Mouse (Mus musculus) cerebral cortex, adult 2 months (tissue): ENCODE results near the gene Gm9044.

Experiments used
- WGBS: fragments of 180-500 bp; shearing (Covaris S2); methylation state at CpG from one replicate; pipeline ENCODE4 v1.1.7; 2018; 5-methylcytosine and 5-hydroxymethylcytosine counted together

The Gm9044 gene

DNA sequence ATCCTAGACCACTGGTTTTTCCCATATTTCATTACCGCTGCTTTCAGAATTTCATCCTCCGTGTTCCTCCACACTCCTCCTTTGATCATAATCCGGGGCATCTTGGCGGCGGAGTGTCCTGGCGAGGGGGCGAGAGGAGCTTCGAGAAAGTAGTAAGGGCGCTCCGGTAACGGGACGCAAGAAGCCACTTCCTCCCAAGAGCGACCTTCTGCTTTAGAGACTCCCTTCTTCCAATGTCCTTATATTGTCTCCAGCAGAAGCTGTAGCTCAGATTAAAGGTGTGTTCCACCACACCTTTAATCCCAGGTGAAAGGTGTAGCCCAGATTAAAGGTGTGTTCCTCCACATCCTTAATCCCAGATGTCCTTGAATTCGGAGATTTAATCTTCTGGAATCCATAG lies at the start of gene Gm9044:
TSS of gene Gm9044 (minus strand) at position 101 of the 400 bp plus-strand sequence.
- WGBS: no CpG with 5 or more reads among the region's 14 CpGs

DNA sequence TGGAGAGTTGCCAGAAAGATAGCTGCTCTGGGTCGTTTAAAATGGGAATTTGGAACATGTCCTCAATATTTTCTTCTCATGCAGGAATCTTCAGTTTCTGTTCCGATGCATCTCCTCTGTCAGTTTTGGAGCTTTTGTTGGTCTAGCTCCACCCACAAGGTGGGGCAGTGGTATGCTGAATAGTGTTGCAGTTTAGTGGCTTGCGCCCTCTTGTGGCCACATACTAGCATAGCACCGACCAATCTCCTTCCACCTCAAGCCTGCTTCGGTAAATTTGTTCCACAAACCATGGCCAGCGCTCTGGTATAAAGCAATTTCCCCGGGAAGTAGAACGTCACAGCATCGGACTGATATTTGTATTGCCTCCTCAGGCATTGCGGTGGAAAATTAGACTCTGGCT lies 38.2 kb upstream of the Gm9044 start:
- WGBS: 2% methylated on average over 10 of the region's 10 CpGs

DNA sequence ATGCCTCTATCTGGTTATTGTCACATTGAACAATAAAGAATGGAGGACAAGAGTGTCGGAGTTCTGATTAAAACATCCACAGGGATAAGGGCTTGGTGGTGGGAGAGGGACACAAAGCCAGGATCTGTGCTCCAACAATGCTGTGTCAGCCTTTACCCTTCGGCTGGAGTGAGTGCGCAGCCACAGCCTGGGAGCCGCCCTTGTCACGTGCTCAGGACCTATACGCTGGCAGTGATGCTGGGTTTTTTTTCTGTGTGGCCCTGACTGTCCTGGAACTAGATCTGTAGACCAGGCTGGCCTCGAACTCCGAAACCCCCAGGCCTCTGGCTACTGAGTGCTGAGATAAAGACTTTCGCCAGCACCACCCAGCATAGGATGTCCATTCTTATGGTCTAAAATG lies 37.3 kb upstream of the Gm9044 start:
- WGBS: 88% methylated on average over 9 of the region's 9 CpGs

DNA sequence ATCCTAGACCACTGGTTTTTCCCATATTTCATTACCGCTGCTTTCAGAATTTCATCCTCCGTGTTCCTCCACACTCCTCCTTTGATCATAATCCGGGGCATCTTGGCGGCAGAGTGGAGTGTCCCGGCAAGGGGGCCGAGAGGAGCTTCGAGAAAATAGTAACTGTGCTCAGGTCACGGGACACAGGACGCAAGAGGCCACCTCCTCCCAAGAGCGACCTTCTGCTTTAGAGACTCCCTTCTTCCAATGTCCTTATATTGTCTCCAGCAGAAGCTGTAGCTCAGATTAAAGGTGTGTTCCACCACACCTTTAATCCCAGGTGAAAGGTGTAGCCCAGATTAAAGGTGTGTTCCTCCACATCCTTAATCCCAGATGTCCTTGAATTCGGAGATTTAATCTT lies 21.8 kb upstream of the Gm9044 start, which contains the start of gene Gm9049:
TSS of gene Gm9049 (minus strand) at position 101 of the 400 bp plus-strand sequence.
- WGBS: 100% methylated on average over 1 of the region's 11 CpGs

DNA sequence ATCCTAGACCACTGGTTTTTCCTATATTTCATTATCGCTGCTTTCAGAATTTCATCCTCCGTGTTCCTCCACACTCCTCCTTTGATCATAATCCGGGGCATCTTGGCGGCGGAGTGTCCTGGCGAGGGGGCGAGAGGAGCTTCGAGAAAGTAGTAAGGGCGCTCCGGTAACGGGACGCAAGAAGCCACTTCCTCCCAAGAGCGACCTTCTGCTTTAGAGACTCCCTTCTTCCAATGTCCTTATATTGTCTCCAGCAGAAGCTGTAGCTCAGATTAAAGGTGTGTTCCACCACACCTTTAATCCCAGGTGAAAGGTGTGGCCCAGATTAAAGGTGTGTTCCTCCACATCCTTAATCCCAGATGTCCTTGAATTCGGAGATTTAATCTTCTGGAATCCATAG lies 16.4 kb upstream of the Gm9044 start, which contains the start of gene Gm9048:
TSS of gene Gm9048 (minus strand) at position 101 of the 400 bp plus-strand sequence.
- 71% methylated on average over 1 of the region's 14 CpGs for WGBS

DNA sequence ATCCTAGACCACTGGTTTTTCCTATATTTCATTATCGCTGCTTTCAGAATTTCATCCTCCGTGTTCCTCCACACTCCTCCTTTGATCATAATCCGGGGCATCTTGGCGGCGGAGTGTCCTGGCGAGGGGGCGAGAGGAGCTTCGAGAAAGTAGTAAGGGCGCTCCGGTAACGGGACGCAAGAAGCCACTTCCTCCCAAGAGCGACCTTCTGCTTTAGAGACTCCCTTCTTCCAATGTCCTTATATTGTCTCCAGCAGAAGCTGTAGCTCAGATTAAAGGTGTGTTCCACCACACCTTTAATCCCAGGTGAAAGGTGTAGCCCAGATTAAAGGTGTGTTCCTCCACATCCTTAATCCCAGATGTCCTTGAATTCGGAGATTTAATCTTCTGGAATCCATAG lies 10.9 kb upstream of the Gm9044 start, which contains the start of gene Gm9046:
TSS of gene Gm9046 (minus strand) at position 101 of the 400 bp plus-strand sequence.
- no CpG with 5 or more reads among the region's 14 CpGs for WGBS

DNA sequence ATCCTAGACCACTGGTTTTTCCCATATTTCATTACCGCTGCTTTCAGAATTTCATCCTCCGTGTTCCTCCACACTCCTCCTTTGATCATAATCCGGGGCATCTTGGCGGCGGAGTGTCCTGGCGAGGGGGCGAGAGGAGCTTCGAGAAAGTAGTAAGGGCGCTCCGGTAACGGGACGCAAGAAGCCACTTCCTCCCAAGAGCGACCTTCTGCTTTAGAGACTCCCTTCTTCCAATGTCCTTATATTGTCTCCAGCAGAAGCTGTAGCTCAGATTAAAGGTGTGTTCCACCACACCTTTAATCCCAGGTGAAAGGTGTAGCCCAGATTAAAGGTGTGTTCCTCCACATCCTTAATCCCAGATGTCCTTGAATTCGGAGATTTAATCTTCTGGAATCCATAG lies 5.5 kb upstream of the Gm9044 start, which contains the start of gene Gm9045:
TSS of gene Gm9045 (minus strand) at position 101 of the 400 bp plus-strand sequence.
- no CpG with 5 or more reads among the region's 14 CpGs for WGBS

DNA sequence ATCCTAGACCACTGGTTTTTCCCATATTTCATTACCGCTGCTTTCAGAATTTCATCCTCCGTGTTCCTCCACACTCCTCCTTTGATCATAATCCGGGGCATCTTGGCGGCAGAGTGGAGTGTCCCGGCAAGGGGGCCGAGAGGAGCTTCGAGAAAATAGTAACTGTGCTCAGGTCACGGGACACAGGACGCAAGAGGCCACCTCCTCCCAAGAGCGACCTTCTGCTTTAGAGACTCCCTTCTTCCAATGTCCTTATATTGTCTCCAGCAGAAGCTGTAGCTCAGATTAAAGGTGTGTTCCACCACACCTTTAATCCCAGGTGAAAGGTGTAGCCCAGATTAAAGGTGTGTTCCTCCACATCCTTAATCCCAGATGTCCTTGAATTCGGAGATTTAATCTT lies 5.3 kb downstream of the Gm9044 start, which contains the start of gene Gm9040:
TSS of gene Gm9040 (minus strand) at position 101 of the 400 bp plus-strand sequence.
- no CpG with 5 or more reads among the region's 11 CpGs for WGBS

DNA sequence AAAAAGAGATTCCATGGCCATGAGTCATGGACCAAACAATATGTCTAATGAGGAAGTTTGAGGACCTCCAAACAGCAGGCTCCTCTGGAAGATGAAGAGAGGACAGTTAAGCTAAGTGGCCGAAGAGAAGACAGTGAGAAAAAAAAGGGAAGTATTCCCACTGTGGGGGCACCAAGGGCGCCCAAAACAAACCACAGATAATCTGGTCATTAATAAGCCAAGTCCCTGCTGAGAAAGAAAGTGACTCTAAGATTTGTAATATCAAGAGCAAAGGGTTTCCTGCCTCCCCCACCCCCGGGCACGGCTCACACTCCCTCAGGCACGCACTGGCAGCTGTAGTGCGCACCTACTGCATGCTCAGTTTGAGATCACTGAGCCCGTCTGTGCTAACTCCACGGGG lies 13.2 kb downstream of the Gm9044 start:
- 82% methylated on average over 8 of the region's 8 CpGs for WGBS

DNA sequence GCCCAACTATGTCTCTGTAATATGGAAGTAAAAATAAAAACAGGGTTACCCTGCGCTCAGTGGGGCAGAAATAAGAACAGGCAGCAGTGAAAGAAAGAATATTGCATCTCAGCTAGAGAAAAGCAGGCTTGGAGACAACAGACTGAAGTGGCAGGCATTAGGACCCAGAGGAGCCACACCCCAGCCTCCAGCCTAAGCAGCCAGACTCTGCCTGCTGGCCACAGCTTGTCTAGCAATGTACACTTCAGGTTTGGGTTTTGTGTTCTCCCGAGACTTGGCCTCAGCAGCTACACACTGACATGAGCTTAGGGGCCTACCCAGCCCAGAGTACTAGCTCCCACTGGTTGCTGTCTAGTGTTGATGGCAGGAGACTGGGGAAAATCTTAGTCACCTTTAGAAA lies 30.1 kb downstream of the Gm9044 start:
- 68% methylated on average over 2 of the region's 2 CpGs for WGBS

DNA sequence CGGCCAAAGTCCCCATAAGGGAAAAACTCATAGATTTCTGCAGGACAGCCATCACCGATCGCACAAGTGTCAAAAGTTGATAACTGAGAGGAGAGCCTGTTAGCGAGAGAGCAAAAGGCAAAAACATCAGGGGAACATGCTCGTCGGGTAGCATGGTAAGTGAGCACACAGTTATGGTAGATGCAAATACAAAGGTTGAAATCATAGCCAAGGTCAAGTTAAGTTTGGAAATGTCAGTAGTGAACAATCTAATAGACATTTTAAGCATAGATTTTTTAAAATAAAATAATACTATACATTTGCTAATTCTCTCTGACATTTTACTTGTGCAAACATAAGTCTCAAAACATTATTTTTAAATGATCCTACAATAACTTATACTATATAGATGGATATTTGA lies 37.3 kb downstream of the Gm9044 start, which contains the start of gene Iltifb:
TSS of gene Iltifb (minus strand) at position 101 of the 400 bp plus-strand sequence.
- WGBS: 95% methylated on average over 6 of the region's 6 CpGs

DNA sequence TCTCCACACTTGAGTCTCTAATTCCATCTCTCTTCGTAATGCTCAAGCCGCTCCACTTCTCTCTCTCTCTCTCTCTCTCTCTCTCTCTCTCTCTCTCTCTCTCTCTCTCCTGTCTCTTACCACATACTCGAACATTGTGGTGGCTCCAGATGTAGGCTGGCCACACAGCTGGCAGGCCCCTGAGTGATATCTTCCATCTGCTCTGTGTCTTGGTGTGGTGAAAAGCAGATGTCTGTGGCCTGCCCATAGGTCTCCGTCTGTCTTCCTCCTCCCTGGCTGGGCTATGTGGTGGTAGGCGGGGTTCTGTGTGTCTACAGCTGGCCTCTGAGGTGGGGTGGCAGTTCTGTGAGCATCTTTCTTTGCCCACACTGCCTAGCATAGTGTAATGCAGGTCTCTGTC lies 49.2 kb downstream of the Gm9044 start:
- WGBS: 94% methylated on average over 2 of the region's 5 CpGs

DNA sequence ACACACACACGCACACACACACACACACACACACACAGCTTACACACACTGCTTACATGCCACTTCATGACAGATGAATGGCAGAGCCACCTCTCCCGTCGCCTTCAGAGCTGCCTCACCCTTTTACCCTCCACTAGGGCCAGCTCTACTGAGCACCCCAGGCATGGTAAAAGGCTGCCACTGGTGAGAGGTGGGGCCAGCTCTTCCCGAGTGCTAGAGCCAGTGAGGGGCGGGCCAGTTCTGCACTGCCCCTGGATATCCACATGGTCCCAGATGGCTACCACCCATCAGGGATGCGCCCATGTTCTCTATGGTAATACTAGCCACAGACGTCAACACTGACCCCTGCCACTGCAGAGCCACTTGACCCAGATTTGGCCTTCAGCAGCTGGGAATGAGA lies 49.6 kb downstream of the Gm9044 start:
- 86% methylated on average over 7 of the region's 7 CpGs for WGBS
